Mouse (Mus musculus) kidney, embryonic 16.5 days (tissue): ENCODE results near the gene Tmem151b. TPM values are rescaled to one million over a fixed set of nuclear protein-coding genes. Genes with fewer than 3 reads are reported as not detected.

Source experiments
- ATAC-seq: fragments of 200-750 bp; cut with Nextera tagmentation; 2 replicates; pipeline ENCODE4 v1.8.0; 2017; ENCODE audit warnings: moderate TSS enrichment; ENCODE audit not compliant: low FRiP score, low TSS enrichment
- H3K27ac ChIP-seq: fragments of 300-500 bp; sonication (generic); 2 replicates; pipeline ENCODE4 v1.5.1; 2014; ENCODE audit warnings: low read length
- H3K27me3 ChIP-seq: fragments of 300-500 bp; sonication (generic); 2 replicates; pipeline ENCODE4 v1.6.1; 2014; ENCODE audit warnings: low read length, control low read depth, mixed read lengths; ENCODE audit not compliant: insufficient read depth
- H3K36me3 ChIP-seq: fragments of 300-500 bp; sonication (generic); 2 replicates; pipeline ENCODE4 v1.6.1; 2014; ENCODE audit warnings: low read length, control low read depth, mixed read lengths; ENCODE audit not compliant: insufficient read depth
- H3K4me1 ChIP-seq: fragments of 300-500 bp; sonication (generic); 2 replicates; pipeline ENCODE4 v1.6.1; 2014; ENCODE audit warnings: low read length, control low read depth, mixed read lengths; ENCODE audit not compliant: insufficient read depth
- H3K4me2 ChIP-seq: fragments of 300-500 bp; sonication (generic); replicated peaks from 2 replicates; pipeline ENCODE4 v1.6.1; 2014; ENCODE audit warnings: low read depth, low read length
- H3K4me3 ChIP-seq: fragments of 300-500 bp; sonication (generic); 2 replicates; pipeline ENCODE4 v1.5.1; 2014; ENCODE audit warnings: mild to moderate bottlenecking, low read length
- H3K9ac ChIP-seq: fragments of 300-500 bp; sonication (generic); replicated peaks from 2 replicates; pipeline ENCODE4 v1.6.1; 2014; ENCODE audit warnings: low read length
- H3K9me3 ChIP-seq: fragments of 300-500 bp; sonication (generic); 2 replicates; pipeline ENCODE4 v1.6.1; 2016; ENCODE audit warnings: low read length, control low read depth
- WGBS: fragments of 180-500 bp; shearing (Covaris S2); extraction: QIAGEN DNeasy Blood & Tissue Kit; methylation state at CpG from one replicate; pipeline ENCODE4 v1.1.7; 2014; 5-methylcytosine and 5-hydroxymethylcytosine counted together
- polyA plus RNA-seq: library from polyadenylated mRNA; unstranded; fragments of >200 nt; fragmentation: Nextera tagmentation; extraction: Ambion mirVana; gene quantifications from 2 replicates; pipeline ENCODE4 v1.2.1, GENCODE M21; 2015

Gene Tmem151b
- polyA plus RNA-seq, 1 experiment from 2014 or later, result 3.8 TPM

- Histone ChIP-seq H3K27ac (peak overlapping the region; percentile 20; the same call in 1 of the 2 replicates), H3K36me3 (peaks cover 52% of the 10 kb centered on the region)
- no peak for ATAC-seq
Observed at GRCm38 (mm10) chr17:45566360-45567161, 17.1 kb upstream of the Tmem151b start.

GRCm38 (mm10) chr17:45566031-45566359 lies 16.5 kb upstream of the Tmem151b start:
- ATAC-seq, result no peak
- peaks cover 40% of the 10 kb centered on the region for H3K4me1 ChIP-seq
- no peak overlapping the region for H3K9ac ChIP-seq
- H3K9me3 ChIP-seq, result no peaks in the 10 kb centered on the region
- H3K27ac ChIP-seq, result no peak overlapping the region
- no peak overlapping the region for H3K4me3 ChIP-seq
- no peak overlapping the region for H3K4me2 ChIP-seq
- H3K36me3 ChIP-seq, result peaks cover 46% of the 10 kb centered on the region
- H3K27me3 ChIP-seq, result no peaks in the 10 kb centered on the region
- 72% methylated on average over 1 of the region's 1 CpGs for WGBS

More at GRCm38 (mm10) chr17:45566360-45567161, 17.1 kb upstream of the Tmem151b start:
- H3K4me1 ChIP-seq, result peaks cover 46% of the 10 kb centered on the region
- H3K9me3 ChIP-seq, result no peaks in the 10 kb centered on the region
- no peak overlapping the region for H3K4me2 ChIP-seq
- peak overlapping the region; percentile 7; the same call in 1 of the 2 replicates for H3K9ac ChIP-seq
- H3K27me3 ChIP-seq, result no peaks in the 10 kb centered on the region
- no peak overlapping the region for H3K4me3 ChIP-seq
- 65% methylated on average over 18 of the region's 18 CpGs for WGBS

- Histone ChIP-seq H3K27me3 (no peaks in the 10 kb centered on the region), H3K27ac (0 out of 2 replicates have a peak overlapping the region, but pooled peaks have one; percentile 6), H3K36me3 (peaks cover 37% of the 10 kb centered on the region), H3K4me3 (peak overlapping the region; percentile 80), H3K9me3 (no peaks in the 10 kb centered on the region), H3K4me1 (peaks cover 32% of the 10 kb centered on the region), H3K4me2 (peak overlapping the region; percentile 94), H3K9ac (peak overlapping the region; percentile 88)
- WGBS, result 94% methylated on average over 11 of the region's 11 CpGs
- ATAC-seq, result no peak
Observed at GRCm38 (mm10) chr17:45565103-45565502, 15.6 kb upstream of the Tmem151b start.

- peaks cover 27% of the 10 kb centered on the region for H3K4me1 ChIP-seq
- ATAC-seq, result no peak
- peaks cover 32% of the 10 kb centered on the region for H3K36me3 ChIP-seq
- H3K4me3 ChIP-seq, result peak overlapping the region; percentile 80
- H3K27me3 ChIP-seq, result no peaks in the 10 kb centered on the region
- H3K4me2 ChIP-seq, result peak overlapping the region; percentile 94
- peak overlapping the region; percentile 88 for H3K9ac ChIP-seq
- 8% methylated on average over 18 of the region's 18 CpGs for WGBS
- H3K9me3 ChIP-seq, result no peaks in the 10 kb centered on the region
- H3K27ac ChIP-seq, result peak overlapping the region; percentile 87
Observed at GRCm38 (mm10) chr17:45564531-45565084, 15.1 kb upstream of the Tmem151b start.

GRCm38 (mm10) chr17:45563655-45564530 lies 14.4 kb upstream of the Tmem151b start, which contains the start of gene Slc35b2:
Gene Slc35b2, plus strand, starts transcription at chr17:45563874.
- peak within 1 kb of the TSS; percentile 88 for H3K9ac ChIP-seq
- peak within 1 kb of the TSS; percentile 87 for H3K27ac ChIP-seq
- H3K4me2 ChIP-seq, result peak within 1 kb of the TSS; percentile 94
- peaks cover 25% of the 10 kb centered on the region for H3K36me3 ChIP-seq
- H3K9me3 ChIP-seq, result no peaks in the 10 kb centered on the region
- ATAC-seq, result peak; percentile 90
- H3K4me3 ChIP-seq, result peak within 1 kb of the TSS; percentile 80
- under 1% methylated on average over 53 of the region's 61 CpGs for WGBS
- no peaks in the 10 kb centered on the region for H3K27me3 ChIP-seq
- H3K4me1 ChIP-seq, result peaks cover 20% of the 10 kb centered on the region

GRCm38 (mm10) chr17:45563216-45563615 lies 13.7 kb upstream of the Tmem151b start:
- Histone ChIP-seq H3K9me3 (no peaks in the 10 kb centered on the region), H3K4me2 (no peak overlapping the region), H3K36me3 (peaks cover 18% of the 10 kb centered on the region), H3K27ac (no peak overlapping the region), H3K9ac (no peak overlapping the region), H3K27me3 (no peaks in the 10 kb centered on the region), H3K4me1 (peaks cover 20% of the 10 kb centered on the region), H3K4me3 (peak overlapping the region; percentile 80; the same call in 1 of the 2 replicates)
- 74% methylated on average over 12 of the region's 12 CpGs for WGBS
- no peak for ATAC-seq

GRCm38 (mm10) chr17:45559732-45560525 lies 10.5 kb upstream of the Tmem151b start:
- H3K27ac ChIP-seq, result no peak overlapping the region
- H3K4me1 ChIP-seq, result peaks cover 24% of the 10 kb centered on the region
- no peak for ATAC-seq
- no peak overlapping the region for H3K4me3 ChIP-seq
- no peak overlapping the region for H3K9ac ChIP-seq
- H3K36me3 ChIP-seq, result no peaks in the 10 kb centered on the region
- H3K4me2 ChIP-seq, result no peak overlapping the region
- H3K9me3 ChIP-seq, result no peaks in the 10 kb centered on the region
- H3K27me3 ChIP-seq, result peaks cover 11% of the 10 kb centered on the region
- WGBS, result 85% methylated on average over 15 of the region's 15 CpGs

- Histone ChIP-seq H3K4me2 (no peak overlapping the region), H3K4me3 (no peak overlapping the region), H3K36me3 (no peaks in the 10 kb centered on the region), H3K4me1 (peaks cover 19% of the 10 kb centered on the region), H3K27ac (no peak overlapping the region), H3K9me3 (no peaks in the 10 kb centered on the region), H3K27me3 (peaks cover 11% of the 10 kb centered on the region), H3K9ac (no peak overlapping the region)
- no peak for ATAC-seq
- 65% methylated on average over 16 of the region's 16 CpGs for WGBS
Observed at GRCm38 (mm10) chr17:45557998-45558862, 8.8 kb upstream of the Tmem151b start.
